Mouse (Mus musculus) heart, embryonic 14.5 days (tissue): ENCODE data around the gene Armc9. TPM values are rescaled to one million over a fixed set of nuclear protein-coding genes. Genes with fewer than 3 reads are reported as not detected.

Experiments
- ATAC-seq: fragments of 200-750 bp; cut with Nextera tagmentation; 2 replicates; pipeline ENCODE4 v1.8.0; 2017; ENCODE audit warnings: low read depth, moderate TSS enrichment; ENCODE audit not compliant: insufficient number of reproducible peaks, insufficient read depth, low FRiP score
- H3K27ac ChIP-seq, 2 experiments: fragments of 200-500 bp in 1 of 2; fragments of 300-500 bp in 1 of 2; sonication (generic) in 1 of 2; replicated peaks in 1 of 2; 2 replicates each; pipeline ENCODE4 v1.5.1; 2012 to 2014; ENCODE audit warnings: low read depth in 2 of 2, low read length in 2 of 2, control low read depth in 1 of 2, mild to moderate bottlenecking in 1 of 2, mixed read lengths in 1 of 2; ENCODE audit not compliant: control insufficient read depth in 1 of 2, insufficient read depth in 1 of 2
- H3K27me3 ChIP-seq: fragments of 300-500 bp; sonication (generic); 2 replicates; pipeline ENCODE4 v1.6.1; 2014; ENCODE audit warnings: mild to moderate bottlenecking, low read length, control low read depth; ENCODE audit not compliant: control insufficient read depth, insufficient read depth
- H3K36me3 ChIP-seq: fragments of 300-500 bp; sonication (generic); 2 replicates; pipeline ENCODE4 v1.6.1; 2014; ENCODE audit warnings: mild to moderate bottlenecking, control low read depth, low read length, mixed read lengths; ENCODE audit not compliant: control insufficient read depth, insufficient read depth
- H3K4me1 ChIP-seq, 2 experiments: fragments of 200-500 bp in 1 of 2; fragments of 300-500 bp in 1 of 2; sonication (generic) in 1 of 2; 2 replicates each; pipeline ENCODE4 v1.6.1; 2012 to 2014; ENCODE audit warnings: low read length in 2 of 2, control low read depth in 1 of 2, mixed read lengths in 1 of 2; ENCODE audit not compliant: control insufficient read depth in 2 of 2, insufficient read depth in 2 of 2
- H3K4me2 ChIP-seq: fragments of 300-500 bp; sonication (generic); 2 replicates; pipeline ENCODE4 v1.6.1; 2014; ENCODE audit warnings: mild to moderate bottlenecking, low read length
- H3K4me3 ChIP-seq, 2 experiments: fragments of 200-500 bp in 1 of 2; fragments of 300-500 bp in 1 of 2; sonication (generic) in 1 of 2; 2 replicates each; pipeline ENCODE4 v1.5.1; 2012 to 2014; ENCODE audit warnings: low read length in 2 of 2, mild to moderate bottlenecking in 2 of 2, control low read depth in 1 of 2, low read depth in 1 of 2, moderate library complexity in 1 of 2; ENCODE audit not compliant: control insufficient read depth in 1 of 2, insufficient read depth in 1 of 2
- H3K9ac ChIP-seq: fragments of 300-500 bp; sonication (generic); 2 replicates; pipeline ENCODE4 v1.6.1; 2014; ENCODE audit warnings: mild to moderate bottlenecking, low read length
- H3K9me3 ChIP-seq: fragments of 300-500 bp; sonication (generic); 2 replicates; pipeline ENCODE4 v1.6.1; 2016; ENCODE audit warnings: low read length, control low read depth; ENCODE audit not compliant: control insufficient read depth
- WGBS: fragments of 180-500 bp; shearing (Covaris S2); extraction: QIAGEN DNeasy Blood & Tissue Kit; methylation state at CpG from one replicate; pipeline ENCODE4 v1.1.7; 2014; 5-methylcytosine and 5-hydroxymethylcytosine counted together
- polyA plus RNA-seq: library from polyadenylated mRNA; unstranded; fragments of >200 nt; fragmentation: Nextera tagmentation; extraction: Ambion mirVana; gene quantifications from 2 replicates; pipeline ENCODE4 v1.2.1, GENCODE M21; 2014

Gene Armc9
- polyA plus RNA-seq, 1 experiment from 2014 or later: 11.9 TPM

GRCm38 (mm10) chr1:86306686-86307085 lies 152.1 kb downstream of the Armc9 start:
- Histone ChIP-seq H3K9me3 (no peaks in the 10 kb centered on the region), H3K9ac (no peak overlapping the region), H3K4me2 (no peak overlapping the region), H3K4me1 (peaks cover 7 to 9% of the 10 kb centered on the region in 2 experiments; a peak in 3 of 4 replicates), H3K36me3 (no peaks in the 10 kb centered on the region), H3K4me3 (no peak overlapping the region), H3K27me3 (peaks cover 41% of the 10 kb centered on the region), H3K27ac (no peak overlapping the region)
- 79% methylated on average over 3 of the region's 3 CpGs for WGBS
- ATAC-seq: no peak

DNA sequence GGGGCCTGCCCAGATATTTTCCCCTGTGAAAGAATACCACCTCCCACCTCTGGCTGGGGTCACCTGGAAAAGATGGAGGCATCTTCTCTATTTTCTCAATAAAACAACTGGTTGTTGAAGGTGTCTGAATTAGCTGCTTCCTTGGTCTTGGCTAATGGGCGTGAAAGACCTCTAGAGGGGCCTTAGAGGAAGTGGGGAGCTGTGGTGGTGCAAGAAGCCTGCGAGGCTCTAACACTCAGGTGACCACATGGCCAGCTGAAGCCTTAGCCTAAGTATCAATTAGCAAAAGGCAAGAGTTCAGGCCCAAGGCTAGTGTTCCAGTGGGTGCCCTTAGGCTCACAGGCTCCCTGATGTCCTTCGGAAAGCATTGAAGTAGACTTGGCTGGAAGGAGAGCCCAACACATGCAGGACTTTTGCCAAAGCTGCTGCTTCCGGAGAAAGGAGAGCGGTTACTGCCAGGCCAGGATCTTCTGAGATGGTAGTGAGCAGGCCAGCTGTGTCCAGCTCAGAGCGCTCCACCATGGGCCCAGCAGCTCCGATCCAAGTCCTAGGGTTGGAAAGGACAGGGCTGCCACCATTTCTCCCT lies 152.7 kb downstream of the Armc9 start:
- Histone ChIP-seq H3K9ac (no peak overlapping the region), H3K4me2 (no peak overlapping the region), H3K4me1 (peaks cover 7 to 9% of the 10 kb centered on the region in 2 experiments; a peak in 3 of 4 replicates), H3K27ac (no peak overlapping the region), H3K36me3 (no peaks in the 10 kb centered on the region), H3K4me3 (no peak overlapping the region), H3K27me3 (peaks cover 36% of the 10 kb centered on the region), H3K9me3 (no peaks in the 10 kb centered on the region)
- ATAC-seq: no peak
- WGBS: 84% methylated on average over 7 of the region's 7 CpGs

DNA sequence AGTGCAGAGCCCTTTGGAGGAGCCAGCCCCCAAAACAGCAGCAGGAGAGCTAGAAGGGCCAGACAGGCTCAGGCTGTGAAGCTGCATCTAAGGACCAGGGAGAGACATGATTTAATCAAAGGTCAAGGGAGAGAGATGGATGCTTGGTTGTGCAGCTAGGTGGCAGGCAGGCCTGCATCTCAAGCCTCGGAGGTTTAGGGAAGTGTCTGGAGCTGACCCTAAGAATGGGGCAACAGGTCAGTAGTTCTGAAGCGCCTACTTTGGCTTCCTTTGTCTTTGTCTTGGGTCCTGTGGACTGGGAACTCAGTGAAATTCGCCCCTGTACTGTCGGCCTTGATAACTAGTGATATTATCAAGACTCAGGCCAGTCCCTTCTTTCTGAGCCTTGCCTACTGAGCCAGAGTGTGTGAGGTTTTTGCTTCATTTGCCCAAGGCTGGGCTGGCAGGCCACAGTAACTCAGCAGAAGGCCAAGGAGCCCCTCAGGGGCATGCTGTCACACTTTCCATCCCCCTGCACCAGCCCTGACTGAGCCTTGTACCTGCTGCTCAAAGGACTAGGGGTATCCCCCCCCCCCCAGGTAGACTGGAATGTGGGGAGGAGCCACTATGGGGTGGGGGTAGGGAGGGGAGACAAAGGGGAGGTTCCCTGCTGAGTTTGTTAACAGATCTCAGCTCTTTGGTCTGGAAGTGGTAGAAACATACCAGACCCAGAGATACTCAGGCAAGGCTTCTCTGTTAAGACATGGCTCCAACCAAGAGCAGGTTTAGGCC lies 153.5 kb downstream of the Armc9 start:
- 67% methylated on average over 4 of the region's 4 CpGs for WGBS
- Histone ChIP-seq H3K27ac (no peak overlapping the region), H3K9me3 (no peaks in the 10 kb centered on the region), H3K9ac (no peak overlapping the region), H3K4me3 (no peak overlapping the region), H3K27me3 (peaks cover 28% of the 10 kb centered on the region), H3K4me1 (peaks cover 2 to 4% of the 10 kb centered on the region in 2 experiments; a peak in 2 of 4 replicates), H3K4me2 (no peak overlapping the region), H3K36me3 (no peaks in the 10 kb centered on the region)
- ATAC-seq: no peak

- ATAC-seq: no peak
- H3K9ac ChIP-seq: no peak overlapping the region
- H3K36me3 ChIP-seq: no peaks in the 10 kb centered on the region
- H3K27ac ChIP-seq: no peak overlapping the region
- H3K9me3 ChIP-seq: no peaks in the 10 kb centered on the region
- peaks cover 0 to 2% of the 10 kb centered on the region in 2 experiments; a peak in 1 of 4 replicates for H3K4me1 ChIP-seq
- no peak overlapping the region for H3K4me2 ChIP-seq
- peaks cover 15% of the 10 kb centered on the region for H3K27me3 ChIP-seq
- no peak overlapping the region for H3K4me3 ChIP-seq
- 88% methylated on average over 7 of the region's 7 CpGs for WGBS
These were observed 154.8 kb downstream of the Armc9 start for GRCm38 (mm10) chr1:86309270-86309833.

DNA sequence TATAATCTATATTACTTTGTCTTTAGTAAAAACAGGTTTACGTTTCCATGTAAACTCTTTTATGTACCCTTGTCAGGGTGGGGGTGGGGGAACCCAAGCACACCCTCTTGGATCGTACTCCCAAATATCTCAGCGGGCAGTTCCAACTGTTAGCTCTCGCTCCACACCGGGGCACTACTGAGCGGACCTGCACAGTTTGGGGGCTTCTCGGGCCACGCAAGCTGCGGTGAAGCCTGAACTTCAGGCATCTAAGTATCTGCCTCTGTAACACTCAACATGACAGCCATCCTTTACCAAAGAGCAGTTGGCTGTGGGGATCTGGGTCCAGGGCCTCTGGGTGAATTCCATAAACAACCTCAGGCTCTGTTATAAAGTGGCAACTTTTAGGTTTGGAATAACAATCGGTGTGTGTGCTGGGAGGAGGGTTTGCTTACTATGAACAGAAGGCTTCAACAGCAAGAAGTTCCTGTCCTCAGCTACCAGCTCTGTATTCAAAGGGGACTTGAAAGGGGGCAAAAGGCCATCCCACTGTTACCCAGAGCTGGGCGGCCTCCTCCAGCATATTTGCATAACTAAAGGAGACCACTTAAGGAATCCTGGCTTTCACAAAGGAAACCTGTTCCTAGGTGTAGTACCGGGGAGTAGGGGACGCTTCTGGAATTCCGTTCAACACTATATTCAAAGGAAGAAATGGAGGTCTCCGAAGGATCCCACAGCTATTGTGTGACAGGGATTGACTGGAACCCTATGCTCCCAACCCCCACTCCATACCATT lies 156.1 kb downstream of the Armc9 start:
- no peak for ATAC-seq
- H3K4me3 ChIP-seq: no peak overlapping the region
- WGBS: 47% methylated on average over 15 of the region's 15 CpGs
- H3K27me3 ChIP-seq: peaks cover 1% of the 10 kb centered on the region
- H3K9me3 ChIP-seq: no peaks in the 10 kb centered on the region
- H3K4me2 ChIP-seq: no peak overlapping the region
- H3K36me3 ChIP-seq: no peaks in the 10 kb centered on the region
- H3K9ac ChIP-seq: no peak overlapping the region
- peaks cover 0 to 4% of the 10 kb centered on the region in 2 experiments; a peak in 1 of 4 replicates for H3K4me1 ChIP-seq
- H3K27ac ChIP-seq: no peak overlapping the region

GRCm38 (mm10) chr1:86311467-86312005 lies 157.0 kb downstream of the Armc9 start:
- H3K36me3 ChIP-seq: no peaks in the 10 kb centered on the region
- peaks cover 0 to 4% of the 10 kb centered on the region in 2 experiments; a peak in 1 of 4 replicates for H3K4me1 ChIP-seq
- no peak overlapping the region for H3K9ac ChIP-seq
- H3K9me3 ChIP-seq: no peaks in the 10 kb centered on the region
- no peak overlapping the region for H3K27ac ChIP-seq
- no peak overlapping the region for H3K4me2 ChIP-seq
- H3K4me3 ChIP-seq: no peak overlapping the region
- no peak for ATAC-seq
- 60% methylated on average over 10 of the region's 10 CpGs for WGBS
- no peaks in the 10 kb centered on the region for H3K27me3 ChIP-seq

- Histone ChIP-seq H3K36me3 (no peaks in the 10 kb centered on the region), H3K27me3 (no peaks in the 10 kb centered on the region), H3K27ac (no peak overlapping the region), H3K4me1 (peaks cover 0 to 4% of the 10 kb centered on the region in 2 experiments; a peak in 1 of 4 replicates), H3K9ac (no peak overlapping the region), H3K9me3 (no peaks in the 10 kb centered on the region), H3K4me2 (no peak overlapping the region), H3K4me3 (no peak overlapping the region)
- ATAC-seq: no peak
- 79% methylated on average over 3 of the region's 3 CpGs for WGBS
These were observed 157.7 kb downstream of the Armc9 start for GRCm38 (mm10) chr1:86312269-86312668.
